Mouse (Mus musculus) MN1 (cell line): ENCODE results near the gene Lpcat1.

Experiments
- DNase-seq: peaks from one replicate; pipeline ENCODE4 v3.0.0-alpha.2; 2016; ENCODE audit warnings: low spot score

Lpcat1 gene

DNA sequence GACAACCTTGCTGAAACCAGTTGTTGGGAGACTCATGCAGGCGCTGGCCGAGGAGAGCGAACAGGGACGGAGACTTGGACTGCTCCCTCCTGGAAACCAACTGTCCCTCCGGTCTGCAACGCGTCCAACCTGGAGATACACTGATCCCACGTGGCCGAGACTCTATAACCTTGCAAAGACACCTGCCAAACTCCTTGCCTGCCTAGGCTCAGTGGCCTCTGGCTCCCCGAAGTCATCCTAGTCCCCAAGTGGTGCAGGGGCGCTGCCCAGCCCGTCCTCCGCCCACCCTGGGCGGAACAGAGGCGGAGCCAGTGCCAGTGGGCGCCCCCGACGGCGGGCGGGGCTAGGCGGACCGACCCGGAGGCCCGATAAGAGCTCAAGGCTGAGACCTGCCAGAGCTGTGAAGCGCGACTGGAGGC is 69.4 kb downstream of the Lpcat1 start, which contains the start of gene Slc6a3:
TSS of gene Slc6a3 (plus strand) at position 345 of the 419 bp plus-strand sequence.
- no peak for DNase-seq

GRCm38 (mm10) chr13:73536824-73537223 is 69.8 kb downstream of the Lpcat1 start:
- DNase-seq, result no peak

DNA sequence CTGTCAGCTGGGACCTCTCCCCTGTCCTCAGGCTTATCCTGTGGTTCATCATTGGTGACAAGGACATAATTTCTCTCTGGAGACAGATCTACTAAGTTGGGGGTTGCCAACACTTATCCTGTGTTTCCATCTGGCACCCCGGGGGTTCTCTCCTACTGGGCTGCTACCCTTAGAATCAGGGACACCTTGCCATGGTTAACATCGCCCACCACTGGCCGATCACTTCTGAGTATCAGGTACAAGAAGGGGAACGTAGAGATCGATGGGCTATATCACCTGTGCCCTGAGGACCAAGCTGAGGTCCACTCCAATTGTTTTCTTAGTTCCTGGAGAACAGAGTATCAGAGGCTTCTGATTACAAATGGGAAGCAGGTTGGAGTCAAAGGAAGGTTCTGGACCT is 97.2 kb downstream of the Lpcat1 start:
- DNase-seq, result no peak
